Mouse (Mus musculus): ENCODE measurements around the gene 1700030J22Rik.

DNA sequence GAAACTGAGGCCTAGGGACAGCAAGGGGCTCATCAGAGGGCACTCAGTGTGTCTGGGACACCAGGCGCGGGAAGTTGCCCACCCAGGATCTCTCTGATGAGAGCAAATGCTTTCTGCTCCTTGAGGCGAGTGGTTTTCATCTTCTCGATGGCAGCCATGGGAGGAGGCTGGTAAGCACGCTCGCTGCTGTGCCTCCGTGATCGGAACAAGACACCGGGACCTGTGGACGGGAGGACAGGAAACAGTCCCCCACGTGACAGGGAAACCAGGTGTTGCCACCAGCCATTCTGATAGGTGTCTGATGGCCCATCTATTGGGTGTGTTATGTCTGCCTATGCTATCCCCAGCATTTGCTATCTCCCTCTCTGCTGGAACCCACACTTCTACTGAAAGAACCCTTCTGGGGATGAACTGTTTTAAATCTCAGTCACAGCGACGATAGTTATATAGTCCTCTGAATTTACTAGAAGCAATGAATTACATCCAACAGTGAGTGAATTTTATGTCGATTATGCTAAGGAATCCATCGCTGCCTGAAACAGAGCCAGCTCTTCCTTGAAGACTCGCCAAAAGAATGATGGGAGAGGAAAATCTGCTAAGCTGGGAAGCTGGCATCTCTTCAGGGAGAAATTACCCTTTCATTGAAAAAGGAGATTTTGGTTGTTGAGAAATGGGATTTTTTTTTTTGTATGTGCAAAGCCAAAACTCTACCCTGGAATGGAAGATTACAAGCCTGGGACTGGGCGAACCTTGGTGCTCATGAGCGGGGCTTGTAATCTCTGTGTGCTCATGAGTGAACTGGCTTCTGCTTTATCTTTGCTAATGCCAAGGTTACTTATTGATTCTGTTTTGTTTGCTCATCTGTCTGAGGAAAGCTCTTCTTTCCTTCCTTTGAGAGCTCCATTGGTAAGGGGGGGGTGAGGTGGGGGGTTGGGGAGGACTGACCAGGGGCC is 40.8 kb upstream of the 1700030J22Rik start:
- TF ChIP-seq CTCF (IDR thresholded peaks at IDR 0.05; ENCODE audit: low read depth): no peak
- no peak for TF ChIP-seq EP300 (IDR thresholded peaks at IDR 0.05; ENCODE audit: low read depth)
